Mouse (Mus musculus) stomach, embryonic 14.5 days (tissue): Measurements from ENCODE around the gene Taar9. TPM values are rescaled to one million over a fixed set of nuclear protein-coding genes. Genes with fewer than 3 reads are reported as not detected.
"Not testable (repeated sequence)": the region's sequence is repeated elsewhere in the genome, so short reads cannot be mapped to it uniquely, and the experiment has no call there.

Source experiments
- ATAC-seq: fragments of 200-750 bp; cut with Nextera tagmentation; 2 replicates; pipeline ENCODE4 v1.8.0; 2017; ENCODE audit warnings: low read depth, moderate TSS enrichment; ENCODE audit not compliant: insufficient number of reproducible peaks, insufficient read depth, low FRiP score
- H3K27ac ChIP-seq: fragments of 300-500 bp; sonication (generic); 2 replicates; pipeline ENCODE4 v1.5.1; 2014; ENCODE audit warnings: mild to moderate bottlenecking, low read length, moderate library complexity, mixed read lengths
- H3K27me3 ChIP-seq: fragments of 300-500 bp; sonication (generic); 2 replicates; pipeline ENCODE4 v1.6.1; 2014; ENCODE audit warnings: low read length, control low read depth, mixed read lengths; ENCODE audit not compliant: control insufficient read depth, insufficient read depth
- H3K36me3 ChIP-seq: fragments of 300-500 bp; sonication (generic); 2 replicates; pipeline ENCODE4 v1.6.1; 2014; ENCODE audit warnings: mild to moderate bottlenecking, control low read depth, low read length, moderate library complexity, mixed read lengths; ENCODE audit not compliant: control insufficient read depth, insufficient read depth
- H3K4me1 ChIP-seq: fragments of 300-500 bp; sonication (generic); 2 replicates; pipeline ENCODE4 v1.6.1; 2014; ENCODE audit warnings: low read length, control low read depth, mixed read lengths; ENCODE audit not compliant: control insufficient read depth, insufficient read depth
- H3K4me2 ChIP-seq: fragments of 300-500 bp; sonication (generic); replicated peaks from 2 replicates; pipeline ENCODE4 v1.6.1; 2014; ENCODE audit warnings: low read depth, low read length, control low read depth
- H3K4me3 ChIP-seq: fragments of 300-500 bp; sonication (generic); 2 replicates; pipeline ENCODE4 v1.5.1; 2014; ENCODE audit warnings: low read depth, low read length, control low read depth
- H3K9ac ChIP-seq: fragments of 300-500 bp; sonication (generic); replicated peaks from 2 replicates; pipeline ENCODE4 v1.6.1; 2014; ENCODE audit warnings: low read depth, mild to moderate bottlenecking, control low read depth, low read length, moderate library complexity, mixed read lengths
- H3K9me3 ChIP-seq: fragments of 300-500 bp; sonication (generic); 2 replicates; pipeline ENCODE4 v1.6.1; 2016; ENCODE audit warnings: low read depth, low read length, control low read depth; ENCODE audit not compliant: control insufficient read depth
- WGBS: fragments of 180-500 bp; shearing (Covaris S2); extraction: QIAGEN DNeasy Blood & Tissue Kit; methylation state at CpG from one replicate; pipeline ENCODE4 v1.1.7; 2014; 5-methylcytosine and 5-hydroxymethylcytosine counted together
- polyA plus RNA-seq: library from polyadenylated mRNA; unstranded; fragments of >200 nt; fragmentation: Nextera tagmentation; extraction: Ambion mirVana; gene quantifications from 2 replicates; pipeline ENCODE4 v1.2.1, GENCODE M21; 2014

Gene Taar9
- polyA plus RNA-seq, 1 experiment from 2014 or later, result not detected

GRCm38 (mm10) chr10:24132273-24132672 lies 22.9 kb upstream of the Taar9 start:
- Histone ChIP-seq H3K36me3 (no peaks in the 10 kb centered on the region), H3K4me1 (no peaks in the 10 kb centered on the region), H3K27me3 (no peaks in the 10 kb centered on the region), H3K4me3 (no peak overlapping the region), H3K27ac (peak overlapping the region; percentile 84), H3K9me3 (no peaks in the 10 kb centered on the region), H3K4me2 (no peak overlapping the region; the same call in 1 of the 2 replicates), H3K9ac (no peak overlapping the region)
- peak; percentile 81 for ATAC-seq
- WGBS, result 18% methylated on average over 5 of the region's 5 CpGs

- WGBS, result 20% methylated on average over 9 of the region's 9 CpGs
- H3K36me3 ChIP-seq, result no peaks in the 10 kb centered on the region
- no peak overlapping the region; the same call in 1 of the 2 replicates for H3K4me3 ChIP-seq
- H3K27me3 ChIP-seq, result no peaks in the 10 kb centered on the region
- H3K4me2 ChIP-seq, result no peak overlapping the region
- peak overlapping the region; percentile 84; the same call in 1 of the 2 replicates for H3K27ac ChIP-seq
- no peaks in the 10 kb centered on the region for H3K4me1 ChIP-seq
- no peaks in the 10 kb centered on the region for H3K9me3 ChIP-seq
- no peak overlapping the region for H3K9ac ChIP-seq
- ATAC-seq, result peak; percentile 78; the same call in 1 of the 2 replicates
These were observed 22.3 kb upstream of the Taar9 start for GRCm38 (mm10) chr10:24131451-24132262.

GRCm38 (mm10) chr10:24111116-24111778 lies 1.9 kb upstream of the Taar9 start:
- H3K4me1 ChIP-seq, result no peaks in the 10 kb centered on the region
- H3K27ac ChIP-seq, result no peak overlapping the region
- no peak for ATAC-seq
- no peak overlapping the region for H3K9ac ChIP-seq
- no peaks in the 10 kb centered on the region for H3K36me3 ChIP-seq
- H3K4me2 ChIP-seq, result no peak overlapping the region
- H3K27me3 ChIP-seq, result no peaks in the 10 kb centered on the region
- no peak overlapping the region for H3K4me3 ChIP-seq
- 51% methylated on average over 6 of the region's 6 CpGs for WGBS
- H3K9me3 ChIP-seq, result no peaks in the 10 kb centered on the region

GRCm38 (mm10) chr10:24108236-24108635 lies 1.1 kb downstream of the Taar9 start:
- Histone ChIP-seq H3K27ac (no peak overlapping the region), H3K4me2 (no peak overlapping the region), H3K27me3 (no peaks in the 10 kb centered on the region), H3K4me1 (no peaks in the 10 kb centered on the region), H3K9ac (no peak overlapping the region), H3K9me3 (no peaks in the 10 kb centered on the region), H3K4me3 (no peak overlapping the region), H3K36me3 (no peaks in the 10 kb centered on the region)
- 62% methylated on average over 3 of the region's 3 CpGs for whole genome bisulfite sequencing
- ATAC-seq, result no peak

GRCm38 (mm10) chr10:24107747-24108146 lies 1.6 kb downstream of the Taar9 start:
- Histone ChIP-seq H3K27me3 (no peaks in the 10 kb centered on the region), H3K9me3 (no peaks in the 10 kb centered on the region), H3K4me3 (no peak overlapping the region), H3K4me2 (no peak overlapping the region), H3K9ac (no peak overlapping the region), H3K4me1 (no peaks in the 10 kb centered on the region), H3K36me3 (no peaks in the 10 kb centered on the region), H3K27ac (no peak overlapping the region)
- ATAC-seq, result no peak
- WGBS, result 69% methylated on average over 5 of the region's 5 CpGs

- not testable (repeated sequence) for H3K4me1 ChIP-seq, H3K27me3 ChIP-seq, H3K9me3 ChIP-seq, H3K27ac ChIP-seq, H3K4me2 ChIP-seq, ATAC-seq, H3K9ac ChIP-seq, H3K36me3 ChIP-seq, H3K4me3 ChIP-seq
- 20% methylated on average over 1 of the region's 1 CpGs for WGBS
These were observed 6.0 kb downstream of the Taar9 start for GRCm38 (mm10) chr10:24103299-24103698.

- H3K36me3 ChIP-seq, ATAC-seq, H3K27ac ChIP-seq, H3K9me3 ChIP-seq, H3K4me3 ChIP-seq, H3K27me3 ChIP-seq, H3K9ac ChIP-seq, H3K4me2 ChIP-seq, H3K4me1 ChIP-seq: not testable (repeated sequence)
- 85% methylated on average over 1 of the region's 3 CpGs for WGBS
These were observed 7.5 kb downstream of the Taar9 start, which contains the start of gene Taar8c for GRCm38 (mm10) chr10:24101812-24102211. Gene Taar8c, minus strand, starts transcription at chr10:24101912.

- WGBS, result 29% methylated on average over 2 of the region's 2 CpGs
These were observed 12.3 kb downstream of the Taar9 start for GRCm38 (mm10) chr10:24097010-24097409.

More at GRCm38 (mm10) chr10:24097010-24097409, 12.3 kb downstream of the Taar9 start:
- H3K27ac ChIP-seq, H3K4me1 ChIP-seq, H3K4me3 ChIP-seq, H3K36me3 ChIP-seq, H3K4me2 ChIP-seq, H3K9ac ChIP-seq, H3K9me3 ChIP-seq, ATAC-seq, H3K27me3 ChIP-seq: not testable (repeated sequence)
